Mouse (Mus musculus): ENCODE measurements around the gene 2310034G01Rik.

2310034G01Rik gene

GRCm38 (mm10) chr19:46316846-46317545 is 33.1 kb downstream of the 2310034G01Rik start:
- no peak for DNase-seq (ENCODE audit: extremely low read depth, insufficient read length, low spot score)

GRCm38 (mm10) chr19:46315752-46316610 is 34.1 kb downstream of the 2310034G01Rik start:
- DNase-seq (ENCODE audit: extremely low read depth, insufficient read length, low spot score), result no peak

DNA sequence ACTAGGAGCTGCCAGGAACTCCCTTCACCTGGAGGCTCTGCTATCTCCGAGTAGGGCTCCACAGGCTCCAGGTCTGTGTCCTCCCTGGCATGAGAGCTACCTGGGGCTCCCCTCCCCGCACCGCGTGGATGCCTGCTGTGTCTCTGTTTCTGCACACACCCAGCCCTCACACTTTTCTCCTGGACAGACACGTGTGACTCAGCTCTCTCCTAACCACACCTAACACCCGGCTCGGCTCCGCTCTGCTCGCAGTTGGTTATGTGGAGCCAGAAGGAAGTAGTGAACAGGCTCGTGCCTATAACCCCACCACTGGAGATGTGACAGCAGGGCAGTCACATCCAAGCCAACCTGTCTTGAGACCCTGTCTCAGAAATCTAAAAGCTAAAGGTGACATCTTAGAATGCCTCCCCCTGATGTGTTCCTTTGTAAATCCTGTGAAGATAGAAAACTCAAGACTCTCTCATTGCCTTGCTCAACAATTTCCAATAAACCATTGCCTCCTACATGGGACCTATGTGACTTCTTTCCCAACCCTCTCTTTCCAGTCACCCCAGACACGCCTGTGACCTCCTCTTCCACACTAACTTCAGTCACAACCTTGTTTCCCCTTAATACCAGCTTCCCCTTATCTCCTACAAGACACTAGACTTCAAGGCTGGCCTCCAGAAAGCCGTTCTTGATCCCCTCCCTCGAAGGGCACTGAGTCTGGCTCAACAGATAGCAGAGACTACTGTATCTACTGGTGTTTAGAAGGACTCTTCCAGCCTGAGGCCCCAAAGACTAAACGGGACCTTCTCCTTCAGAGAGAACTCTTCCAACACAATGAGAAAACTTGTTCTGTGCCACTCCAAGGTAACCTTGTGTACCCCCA is 35.0 kb downstream of the 2310034G01Rik start:
- peak; percentile 67 for DNase-seq (ENCODE audit: extremely low read depth, insufficient read length, low spot score)

DNA sequence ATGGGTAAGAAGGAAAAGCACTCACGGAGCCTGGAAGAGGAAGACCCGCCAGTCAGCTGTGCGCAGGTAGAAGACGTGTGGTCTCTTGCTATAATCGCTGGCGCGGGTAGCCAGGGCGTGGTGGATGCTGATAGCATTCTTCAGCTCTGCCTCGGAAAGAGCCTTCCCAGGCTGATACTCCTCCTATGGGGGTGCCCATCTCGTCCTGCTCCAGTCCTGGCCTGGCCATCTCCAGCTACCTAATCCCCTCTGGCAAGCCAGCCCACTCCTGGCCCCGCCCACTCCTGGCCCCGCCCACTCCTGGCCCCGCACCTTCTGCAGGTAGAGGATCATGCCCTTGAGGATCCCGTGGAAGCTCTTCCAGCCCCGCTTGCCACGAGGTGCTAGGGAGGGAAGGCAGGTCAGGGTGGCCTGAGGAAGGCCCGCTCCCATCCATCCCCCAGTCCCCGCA is 35.9 kb downstream of the 2310034G01Rik start:
- DNase-seq (ENCODE audit: extremely low read depth, insufficient read length, low spot score), result no peak

- no peak for DNase-seq (ENCODE audit: extremely low read depth, insufficient read length, low spot score)
These were observed 36.5 kb downstream of the 2310034G01Rik start for GRCm38 (mm10) chr19:46313591-46313990.

DNA sequence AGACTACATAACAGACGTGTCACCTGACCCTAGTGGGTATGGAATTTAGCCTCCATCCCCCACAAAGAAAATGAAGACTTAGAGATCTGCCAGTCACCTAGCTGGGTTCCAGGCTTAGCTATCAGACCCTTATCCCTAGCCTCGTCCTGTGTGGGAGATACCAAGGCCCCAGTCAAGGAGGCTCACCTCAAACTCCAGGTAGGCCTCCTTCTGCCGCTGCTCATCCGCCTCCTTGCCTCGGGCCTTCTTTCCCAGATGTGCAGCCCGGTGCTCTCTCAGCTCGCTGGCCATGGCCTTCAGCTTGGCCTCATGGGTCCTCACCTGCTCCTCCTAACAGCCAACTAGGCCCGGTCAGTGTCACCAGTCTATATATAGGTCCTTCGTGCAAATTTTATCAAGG is 37.0 kb downstream of the 2310034G01Rik start:
- no peak for DNase-seq (ENCODE audit: extremely low read depth, insufficient read length, low spot score)

DNA sequence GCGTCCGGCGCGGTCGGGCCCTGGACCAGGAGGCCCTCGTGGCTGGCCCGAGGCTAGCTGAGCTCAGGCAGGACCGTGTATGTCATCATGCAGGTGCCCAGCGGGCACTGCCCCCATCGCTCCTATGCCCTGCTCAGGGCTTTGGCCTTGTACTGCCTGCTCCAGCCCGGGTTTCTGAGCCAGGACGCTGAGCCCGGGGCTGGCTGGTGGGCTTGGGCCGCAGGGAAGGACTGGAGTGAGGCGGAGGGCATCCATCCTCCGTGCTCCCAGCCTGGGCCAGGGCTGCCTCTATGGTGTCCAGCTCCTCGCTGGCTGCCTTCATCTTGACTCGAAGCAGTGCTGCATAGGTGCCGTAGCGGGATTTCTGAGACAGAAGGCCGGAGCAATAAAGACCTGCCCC is 37.5 kb downstream of the 2310034G01Rik start:
- DNase-seq (ENCODE audit: extremely low read depth, insufficient read length, low spot score), result no peak

DNA sequence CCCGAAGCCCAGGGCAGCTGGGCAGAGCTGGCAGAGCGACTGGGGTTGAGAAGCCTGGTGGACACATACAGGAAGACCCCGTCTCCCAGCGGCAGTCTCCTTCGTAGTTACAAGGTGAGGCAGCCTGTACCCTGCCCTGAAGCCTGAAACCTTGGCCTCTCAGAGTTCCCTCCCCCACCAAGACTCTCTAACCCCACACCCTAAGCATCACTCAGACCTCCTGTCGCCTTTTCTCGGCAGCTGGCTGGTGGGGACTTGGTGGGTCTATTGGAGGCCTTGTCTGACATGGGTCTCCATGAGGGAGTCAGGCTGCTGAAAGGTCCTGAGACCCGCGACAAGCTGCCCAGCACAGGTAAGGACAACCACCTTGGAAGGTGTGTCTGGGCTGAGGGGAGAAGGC is 38.8 kb downstream of the 2310034G01Rik start:
- no peak for DNase-seq (ENCODE audit: extremely low read depth, insufficient read length, low spot score)

DNA sequence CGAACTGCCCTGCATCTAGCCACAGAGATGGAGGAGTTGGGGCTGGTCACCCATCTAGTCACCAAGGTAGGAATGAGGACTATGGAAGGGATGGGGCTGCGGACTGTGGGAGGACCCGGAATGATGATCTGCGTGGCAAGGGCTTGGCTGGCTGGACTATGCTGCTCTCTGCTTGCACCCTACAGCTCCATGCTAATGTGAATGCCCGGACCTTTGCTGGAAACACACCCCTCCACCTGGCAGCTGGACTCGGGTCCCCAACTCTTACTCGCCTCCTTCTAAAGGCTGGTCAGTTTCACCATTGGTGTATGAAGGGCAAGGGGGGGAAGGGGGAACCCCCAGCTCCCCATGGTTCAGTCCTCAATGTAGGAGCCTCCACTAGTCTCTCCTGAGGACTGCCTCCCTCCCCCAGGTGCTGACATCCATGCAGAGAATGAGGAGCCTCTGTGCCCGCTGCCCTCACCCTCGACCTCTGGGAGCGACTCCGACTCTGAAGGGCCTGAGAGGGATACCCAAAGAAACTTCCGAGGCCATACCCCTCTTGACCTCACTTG is 39.7 kb downstream of the 2310034G01Rik start:
- no peak for DNase-seq (ENCODE audit: extremely low read depth, insufficient read length, low spot score)

- DNase-seq (ENCODE audit: extremely low read depth, insufficient read length, low spot score), result no peak
These were observed 40.3 kb downstream of the 2310034G01Rik start for GRCm38 (mm10) chr19:46309651-46310305.

DNA sequence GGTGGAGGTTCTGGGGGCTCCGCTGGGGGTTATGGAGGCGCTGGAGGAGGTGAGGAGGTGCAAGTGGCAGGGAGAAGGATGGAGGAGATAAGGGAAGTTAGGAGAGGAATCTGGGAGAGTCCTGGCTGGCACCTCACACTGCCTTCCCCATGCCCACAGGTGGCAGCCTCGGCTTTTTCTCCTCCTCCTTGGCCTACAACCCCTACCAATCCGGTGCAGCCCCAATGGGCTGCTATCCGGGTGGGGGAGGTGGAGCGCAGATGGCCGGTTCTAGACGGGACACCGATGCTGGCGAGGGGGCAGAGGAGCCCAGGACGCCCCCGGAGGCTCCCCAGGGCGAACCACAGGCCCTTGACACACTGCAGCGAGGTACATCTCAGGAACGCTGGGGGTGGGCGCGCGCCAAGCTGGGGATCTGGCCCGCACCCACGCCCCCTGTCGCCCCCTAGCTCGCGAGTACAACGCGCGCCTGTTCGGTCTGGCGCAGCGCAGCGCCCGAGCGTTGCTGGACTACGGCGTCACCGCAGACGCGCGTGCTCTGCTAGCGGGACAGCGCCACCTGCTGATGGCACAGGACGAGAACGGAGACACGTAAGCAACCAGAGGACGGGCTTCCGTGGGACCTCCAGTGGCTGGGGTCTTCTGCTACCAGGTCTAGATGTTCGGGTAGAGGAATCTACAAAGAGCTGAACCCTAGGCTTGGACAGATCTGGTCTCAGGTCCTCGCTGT is 41.2 kb downstream of the 2310034G01Rik start:
- no peak for DNase-seq (ENCODE audit: extremely low read depth, insufficient read length, low spot score)

GRCm38 (mm10) chr19:46308303-46308702 is 41.8 kb downstream of the 2310034G01Rik start:
- no peak for DNase-seq (ENCODE audit: extremely low read depth, insufficient read length, low spot score)

DNA sequence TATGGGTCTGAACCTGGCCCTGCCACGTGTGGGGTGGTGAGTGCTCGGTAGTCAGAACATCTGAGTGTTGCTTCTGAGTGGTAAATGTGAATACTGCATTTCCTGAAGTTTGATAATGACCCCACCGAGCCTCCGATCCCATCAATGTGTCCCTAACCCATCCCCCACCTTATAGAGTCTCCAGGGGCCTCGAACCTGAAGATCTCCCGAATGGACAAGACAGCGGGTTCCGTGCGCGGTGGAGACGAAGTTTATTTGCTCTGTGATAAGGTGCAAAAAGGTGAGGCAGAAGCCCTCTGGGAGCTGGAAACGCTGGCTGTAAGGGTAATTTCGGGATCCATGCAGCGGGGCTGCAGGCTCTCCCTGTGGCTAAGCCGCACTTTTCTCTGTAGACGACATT is 42.3 kb downstream of the 2310034G01Rik start:
- no peak for DNase-seq (ENCODE audit: extremely low read depth, insufficient read length, low spot score)

DNA sequence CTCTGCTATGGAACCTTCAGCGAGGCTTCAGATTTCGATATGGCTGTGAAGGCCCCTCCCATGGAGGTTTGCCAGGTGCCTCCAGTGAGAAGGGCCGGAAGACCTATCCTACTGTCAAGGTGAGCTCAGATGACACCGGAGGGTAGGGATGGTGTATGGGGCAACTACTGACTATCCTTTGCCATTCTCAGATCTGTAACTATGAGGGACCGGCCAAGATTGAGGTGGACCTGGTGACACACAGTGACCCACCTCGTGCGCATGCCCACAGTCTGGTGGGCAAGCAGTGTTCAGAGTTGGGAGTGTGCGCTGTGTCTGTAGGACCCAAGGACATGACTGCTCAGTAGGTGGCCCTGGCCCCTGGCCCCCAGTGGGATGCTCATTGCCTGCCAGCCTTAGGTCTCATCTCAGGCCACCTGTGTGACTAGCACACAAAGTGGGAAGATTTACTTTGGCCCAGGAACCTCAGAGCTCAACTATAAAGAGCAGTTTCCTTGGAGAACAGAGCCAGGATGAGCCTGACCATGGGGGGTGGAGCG is 43.3 kb downstream of the 2310034G01Rik start:
- DNase-seq (ENCODE audit: extremely low read depth, insufficient read length, low spot score), result no peak

DNA sequence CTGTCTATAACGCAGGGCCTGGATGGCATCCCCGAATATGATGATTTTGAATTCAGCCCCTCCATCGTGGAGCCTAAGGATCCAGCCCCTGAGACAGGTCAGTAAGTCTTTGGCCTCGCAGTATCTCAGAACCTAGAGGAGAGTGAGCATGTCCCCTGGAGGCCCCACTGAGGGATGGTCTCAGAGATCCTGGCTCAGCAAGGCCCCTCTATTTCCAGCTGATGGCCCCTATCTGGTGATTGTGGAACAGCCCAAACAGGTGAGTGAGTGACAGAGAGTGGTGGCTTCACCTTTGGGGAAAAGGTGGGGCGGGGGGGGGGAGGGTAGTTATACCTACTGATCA is 43.9 kb downstream of the 2310034G01Rik start:
- DNase-seq (ENCODE audit: extremely low read depth, insufficient read length, low spot score), result no peak

GRCm38 (mm10) chr19:46305432-46306267 is 44.5 kb downstream of the 2310034G01Rik start:
- peak; percentile 96 for DNase-seq (ENCODE audit: extremely low read depth, insufficient read length, low spot score)

GRCm38 (mm10) chr19:46304908-46305333 is 45.2 kb downstream of the 2310034G01Rik start:
- no peak for DNase-seq (ENCODE audit: extremely low read depth, insufficient read length, low spot score)

DNA sequence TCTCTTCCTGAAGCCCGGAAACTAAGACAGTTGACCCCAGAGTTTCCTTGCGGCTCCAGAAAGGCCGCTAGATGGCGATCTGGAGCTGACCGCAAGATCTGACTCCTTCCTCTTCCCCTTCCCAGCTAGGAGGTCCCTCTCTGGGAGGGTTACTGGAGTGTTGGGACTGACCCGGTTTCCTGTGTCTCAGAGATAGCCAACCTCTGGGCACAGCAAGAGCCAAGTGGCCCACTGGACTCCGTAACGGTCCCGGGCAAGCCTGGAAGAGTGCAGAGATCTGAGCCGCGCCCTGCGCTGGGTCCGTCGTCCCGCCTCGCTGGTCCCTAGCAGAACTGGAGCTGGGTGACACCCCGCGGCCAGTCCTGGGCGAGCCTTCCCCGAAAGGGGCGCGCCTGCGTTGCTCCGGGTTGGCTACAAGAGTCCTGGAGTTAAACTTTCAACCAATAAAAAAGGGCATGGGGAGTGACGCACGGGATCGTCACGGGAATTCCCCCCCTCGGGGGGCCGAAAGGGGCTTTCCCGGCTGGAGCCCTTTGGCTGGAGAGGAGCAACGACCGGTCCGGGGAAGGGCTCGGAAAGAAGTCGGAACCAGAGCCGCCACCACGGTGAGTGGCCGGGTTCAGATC is 45.8 kb downstream of the 2310034G01Rik start, which contains the start of gene Nfkb2:
Gene Nfkb2 (plus strand): TSS at position 105 of the 626 bp plus-strand sequence.
- peak; percentile 99 for DNase-seq (ENCODE audit: extremely low read depth, insufficient read length, low spot score)

All from 3134 (cell line).